20 mouse cellular contexts compared by ENCODE assay signal in the genomic region with DNA sequence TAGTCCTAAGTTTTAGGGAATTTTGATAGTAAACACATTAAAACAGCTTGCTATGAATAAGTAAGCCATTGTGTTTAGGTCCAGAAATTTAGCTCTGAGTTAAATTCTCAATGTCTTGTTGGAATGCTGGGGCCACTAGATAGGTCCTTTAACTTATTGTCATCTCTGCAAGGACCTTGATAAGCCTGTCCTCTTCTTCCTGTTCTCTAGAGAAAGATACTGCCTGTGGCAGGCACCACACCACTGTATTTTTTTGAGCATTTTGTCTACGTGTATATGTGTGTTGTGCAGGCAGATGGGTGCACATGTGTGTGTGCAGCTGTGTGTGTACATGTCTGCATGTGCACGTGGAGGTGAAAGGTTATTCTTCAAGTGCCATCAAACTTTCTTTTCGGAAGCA.
DNase-seq lines count a peak whose midpoint lies in the region; ATAC-seq lines count a peak whose summit lies in the region.
"Had no signal": no experiment of that assay in that cellular context is flagged by ENCODE, and none has a peak within 500 bp of the region (broad histone marks: within the 10 kb centered on the region; RNA-seq: fewer than 3 reads in every experiment).

No protein-coding gene starts in this region.

- no peak for ATAC-seq in embryonic facial prominence, embryonic 13.5 days (ENCODE audit: insufficient number of reproducible peaks, insufficient read depth, low FRiP score, low TSS enrichment, low read depth)
- ATAC-seq in liver, embryonic 12.5 days, result peak; percentile 71
- no peak for ATAC-seq in limb, embryonic 15.5 days (ENCODE audit: insufficient number of reproducible peaks, low FRiP score, low TSS enrichment, low read depth)
- ATAC-seq in megakaryocyte progenitor cell, adult 5-6 weeks (replicated peaks; ENCODE audit: poor library complexity), result peak; percentile 62

- H3K27ac ChIP-seq in embryonic facial prominence, embryonic 13.5 days, result 0 out of 2 replicates have a peak overlapping the region, but pooled peaks have one; percentile 55
- no peak overlapping the region for H3K27ac ChIP-seq in embryonic facial prominence, embryonic 10.5 days (replicated peaks)
- H3K27ac ChIP-seq in liver, embryonic 12.5 days, result no peak overlapping the region
- peak overlapping the region; percentile 34 for H3K27ac ChIP-seq in limb, embryonic 15.5 days
- H3K27ac ChIP-seq: forebrain, embryonic 15.5 days; heart, adult 2 months; heart, embryonic 15.5 days; hindbrain, embryonic 10.5 days; hindbrain, embryonic 14.5 days had no signal

- H3K9me3 ChIP-seq in embryonic facial prominence, embryonic 13.5 days, result no peaks in the 10 kb centered on the region
- H3K9me3 ChIP-seq in embryonic facial prominence, embryonic 10.5 days, result no peaks in the 10 kb centered on the region
- no peaks in the 10 kb centered on the region for H3K9me3 ChIP-seq in liver, embryonic 12.5 days (replicated peaks)
- no peaks in the 10 kb centered on the region for H3K9me3 ChIP-seq in limb, embryonic 15.5 days
- H3K9me3 ChIP-seq: forebrain, embryonic 15.5 days; heart, embryonic 15.5 days; hindbrain, embryonic 10.5 days had no signal

- H3K4me1 ChIP-seq in embryonic facial prominence, embryonic 13.5 days, result peaks cover 35% of the 10 kb centered on the region
- H3K4me1 ChIP-seq in embryonic facial prominence, embryonic 10.5 days, result peaks cover 21% of the 10 kb centered on the region
- H3K4me1 ChIP-seq in liver, embryonic 12.5 days, result peaks cover 17% of the 10 kb centered on the region
- peaks cover 27% of the 10 kb centered on the region for H3K4me1 ChIP-seq in limb, embryonic 15.5 days
- H3K4me1 ChIP-seq: heart, embryonic 15.5 days had no signal

- no peaks in the 10 kb centered on the region for H3K36me3 ChIP-seq in embryonic facial prominence, embryonic 13.5 days
- H3K36me3 ChIP-seq in embryonic facial prominence, embryonic 10.5 days (replicated peaks), result no peaks in the 10 kb centered on the region
- H3K36me3 ChIP-seq in liver, embryonic 12.5 days, result no peaks in the 10 kb centered on the region
- no peaks in the 10 kb centered on the region for H3K36me3 ChIP-seq in limb, embryonic 15.5 days
- H3K36me3 ChIP-seq: forebrain, embryonic 15.5 days; heart, embryonic 15.5 days; hindbrain, embryonic 10.5 days had no signal

- no peak for DNase-seq in embryonic facial prominence, embryonic 10.5 days (ENCODE audit: low spot score)
- no peak for DNase-seq in liver
- DNase-seq in right cerebral cortex, postnatal 36 days (ENCODE audit: low spot score in 2 of 2), result no peak
- no peak for DNase-seq in gastrocnemius, postnatal 4 days (ENCODE audit: low spot score in 2 of 2)
- DNase-seq: adrenal gland, adult 2 months; adrenal gland, postnatal 25 days; B cell, adult 2 months; cerebellum, adult 2 months; cerebellum, postnatal 10 days; gastrocnemius, postnatal 36 days; heart, adult 2 months had no signal

- no peak overlapping the region for H3K4me3 ChIP-seq in embryonic facial prominence, embryonic 13.5 days
- H3K4me3 ChIP-seq in embryonic facial prominence, embryonic 10.5 days, result no peak overlapping the region
- no peak overlapping the region for H3K4me3 ChIP-seq in liver, embryonic 12.5 days
- no peak overlapping the region for H3K4me3 ChIP-seq in limb, embryonic 15.5 days
- H3K4me3 ChIP-seq: forebrain, embryonic 15.5 days; heart, adult 2 months; heart, embryonic 15.5 days; hindbrain, embryonic 10.5 days had no signal

- 82% methylated on average over 3 of the region's 3 CpGs for WGBS in embryonic facial prominence, embryonic 13.5 days
- WGBS in embryonic facial prominence, embryonic 10.5 days, result 86% methylated on average over 3 of the region's 3 CpGs
- WGBS in liver, embryonic 12.5 days (ENCODE audit: insufficient replicate concordance), result 49% methylated on average over 3 of the region's 3 CpGs
- WGBS in limb, embryonic 15.5 days, result 80% methylated on average over 3 of the region's 3 CpGs

- no peak overlapping the region for H3K9ac ChIP-seq in embryonic facial prominence, embryonic 13.5 days
- H3K9ac ChIP-seq in liver, embryonic 12.5 days, result no peak overlapping the region
- H3K9ac ChIP-seq in limb, embryonic 15.5 days, result no peak overlapping the region
- H3K9ac ChIP-seq: forebrain, embryonic 15.5 days; heart, embryonic 15.5 days; hindbrain, embryonic 14.5 days had no signal

- H3K4me2 ChIP-seq in embryonic facial prominence, embryonic 13.5 days, result no peak overlapping the region
- H3K4me2 ChIP-seq in liver, embryonic 12.5 days, result no peak overlapping the region
- no peak overlapping the region for H3K4me2 ChIP-seq in limb, embryonic 15.5 days
- H3K4me2 ChIP-seq: forebrain, embryonic 15.5 days; heart, embryonic 11.5 days; heart, embryonic 15.5 days; hindbrain, embryonic 14.5 days had no signal

- H3K27me3 ChIP-seq in embryonic facial prominence, embryonic 13.5 days, result no peaks in the 10 kb centered on the region
- no peaks in the 10 kb centered on the region for H3K27me3 ChIP-seq in embryonic facial prominence, embryonic 10.5 days (replicated peaks; ENCODE audit: low read depth, poor library complexity, severe bottlenecking)
- no peaks in the 10 kb centered on the region for H3K27me3 ChIP-seq in liver, embryonic 12.5 days (replicated peaks)
- H3K27me3 ChIP-seq in limb, embryonic 15.5 days, result no peaks in the 10 kb centered on the region
- H3K27me3 ChIP-seq: forebrain, embryonic 15.5 days; heart, embryonic 15.5 days had no signal

Comparison
In these comparisons a context has a peak if more than half of its experiments do, and no peak if none do; other contexts are left out.
1. H3K27ac ChIP-seq: peak in embryonic facial prominence, embryonic 13.5 days (single experiment) and limb, embryonic 15.5 days (single experiment); none in embryonic facial prominence, embryonic 10.5 days (single experiment) and liver, embryonic 12.5 days (single experiment).
2. ATAC-seq: peak in liver, embryonic 12.5 days (single experiment) and megakaryocyte progenitor cell, adult 5-6 weeks (single experiment); none in embryonic facial prominence, embryonic 13.5 days (single experiment) and limb, embryonic 15.5 days (single experiment).